10 mouse cellular contexts compared by ENCODE assay signal in the genomic region with DNA sequence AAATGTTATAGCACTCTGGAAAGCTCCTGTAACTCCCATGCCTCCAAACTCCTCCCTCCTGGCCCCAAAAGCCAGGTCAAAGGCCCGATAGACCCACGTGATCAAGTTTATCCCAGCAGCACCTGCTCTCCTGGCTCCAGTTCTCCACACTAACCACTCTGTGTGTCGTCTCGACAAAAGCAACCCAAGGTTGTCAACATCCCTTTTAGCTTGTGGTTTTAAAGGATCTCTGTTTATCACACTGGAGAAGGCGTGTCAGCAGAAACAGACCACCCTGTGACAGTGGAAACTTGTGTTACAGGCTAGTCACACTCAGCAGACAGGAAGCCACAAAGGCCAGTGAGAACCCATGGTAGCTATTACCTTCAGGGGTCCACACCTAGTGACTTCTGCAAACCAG.
DNase-seq lines count a peak whose midpoint lies in the region; ATAC-seq lines count a peak whose summit lies in the region.
"Had no signal": no experiment of that assay in that cellular context is flagged by ENCODE, and none has a peak within 500 bp of the region (broad histone marks: within the 10 kb centered on the region; RNA-seq: fewer than 3 reads in every experiment).

No protein-coding gene starts in this region.

- peak; percentile 97 for ATAC-seq in common myeloid progenitor, adult 5-6 weeks (replicated peaks; ENCODE audit: low read depth, poor library complexity, severe bottlenecking)
- ATAC-seq: forebrain, embryonic 13.5 days had no signal

- H3K36me3 ChIP-seq in megakaryocyte, embryonic 14.5 days (replicated peaks; ENCODE audit: low read length): no peaks in the 10 kb centered on the region
- H3K36me3 ChIP-seq: heart, embryonic 13.5 days; midbrain, embryonic 12.5 days had no signal

- H3K27me3 ChIP-seq in megakaryocyte, embryonic 14.5 days (replicated peaks): no peaks in the 10 kb centered on the region
- H3K27me3 ChIP-seq: forebrain, embryonic 13.5 days; heart, embryonic 13.5 days; midbrain, embryonic 12.5 days had no signal

- peak overlapping the region; percentile 12 for H3K4me3 ChIP-seq in megakaryocyte, embryonic 14.5 days (replicated peaks)
- H3K4me3 ChIP-seq: forebrain, embryonic 13.5 days; heart, embryonic 13.5 days; midbrain, embryonic 12.5 days had no signal

- H3K4me1 ChIP-seq in megakaryocyte, embryonic 14.5 days: peaks cover 26% of the 10 kb centered on the region
- H3K4me1 ChIP-seq: forebrain, embryonic 13.5 days; midbrain, embryonic 12.5 days had no signal

- peak; percentile 4 for DNase-seq in lung, postnatal 36 days
- no peak for DNase-seq in lung, postnatal 4 days
- DNase-seq in thymus, postnatal 4 days: peak; percentile 28
- DNase-seq in retina, postnatal 1 day: no peak
- DNase-seq in right cerebral cortex, adult 2 months (ENCODE audit: low spot score in 2 of 2): no peak

- H3K9me3 ChIP-seq in megakaryocyte, embryonic 14.5 days: no peaks in the 10 kb centered on the region
- H3K9me3 ChIP-seq: forebrain, embryonic 13.5 days; heart, embryonic 13.5 days; midbrain, embryonic 12.5 days had no signal

Comparison
In these comparisons a context has a peak if more than half of its experiments do, and no peak if none do; other contexts are left out.
1. DNase-seq: peak in lung, postnatal 36 days (single experiment) and thymus, postnatal 4 days (single experiment); none in lung, postnatal 4 days (0 of 2), retina, postnatal 1 day (single experiment) and right cerebral cortex, adult 2 months (0 of 2).